Mouse (Mus musculus) heart, embryonic 13.5 days (tissue): ENCODE results near the gene Rps11. TPM values are rescaled to one million over a fixed set of nuclear protein-coding genes. Genes with fewer than 3 reads are reported as not detected.
"Not testable (repeated sequence)": the region's sequence is repeated elsewhere in the genome, so short reads cannot be mapped to it uniquely, and the experiment has no call there.

Experiments
- ATAC-seq: fragments of 200-750 bp; cut with Nextera tagmentation; 2 replicates; pipeline ENCODE4 v1.8.0; 2017; ENCODE audit warnings: moderate TSS enrichment; ENCODE audit not compliant: insufficient number of reproducible peaks, low FRiP score, low TSS enrichment; ENCODE audit errors: extremely low read depth
- H3K27ac ChIP-seq: fragments of 300-500 bp; sonication (generic); replicated peaks from 2 replicates; pipeline ENCODE4 v1.5.1; 2015; ENCODE audit warnings: moderate library complexity, mild to moderate bottlenecking, inconsistent platforms
- H3K27me3 ChIP-seq: fragments of 300-500 bp; sonication (generic); replicated peaks from 2 replicates; pipeline ENCODE4 v1.6.1; 2015; ENCODE audit warnings: mild to moderate bottlenecking, inconsistent platforms
- H3K36me3 ChIP-seq: fragments of 300-500 bp; sonication (generic); 2 replicates; pipeline ENCODE4 v1.6.1; 2015; ENCODE audit warnings: mild to moderate bottlenecking, inconsistent platforms
- H3K4me1 ChIP-seq: fragments of 300-500 bp; sonication (generic); 2 replicates; pipeline ENCODE4 v1.6.1; 2015; ENCODE audit warnings: inconsistent platforms
- H3K4me2 ChIP-seq: fragments of 300-500 bp; sonication (generic); 2 replicates; pipeline ENCODE4 v1.6.1; 2015; ENCODE audit warnings: inconsistent platforms, mild to moderate bottlenecking, moderate library complexity
- H3K4me3 ChIP-seq: fragments of 300-500 bp; sonication (generic); 2 replicates; pipeline ENCODE4 v1.5.1; 2015; ENCODE audit warnings: moderate library complexity, mild to moderate bottlenecking, inconsistent platforms
- H3K9ac ChIP-seq: fragments of 300-500 bp; sonication (generic); 2 replicates; pipeline ENCODE4 v1.6.1; 2015; ENCODE audit warnings: inconsistent platforms, mild to moderate bottlenecking, moderate library complexity
- H3K9me3 ChIP-seq: fragments of 300-500 bp; sonication (generic); 2 replicates; pipeline ENCODE4 v1.6.1; 2016; ENCODE audit warnings: inconsistent platforms
- WGBS: fragments of 180-500 bp; shearing (Covaris S2); methylation state at CpG from one replicate; pipeline ENCODE4 v1.1.7; 2015; ENCODE audit warnings: mixed read lengths; 5-methylcytosine and 5-hydroxymethylcytosine counted together
- polyA plus RNA-seq: library from polyadenylated mRNA; unstranded; fragments of >200 nt; fragmentation: Nextera tagmentation; extraction: Ambion mirVana; gene quantifications from 2 replicates; pipeline ENCODE4 v1.2.1, GENCODE M21; 2015

Rps11 gene
- polyA plus RNA-seq, 1 experiment from 2014 or later, result 982 TPM

DNA sequence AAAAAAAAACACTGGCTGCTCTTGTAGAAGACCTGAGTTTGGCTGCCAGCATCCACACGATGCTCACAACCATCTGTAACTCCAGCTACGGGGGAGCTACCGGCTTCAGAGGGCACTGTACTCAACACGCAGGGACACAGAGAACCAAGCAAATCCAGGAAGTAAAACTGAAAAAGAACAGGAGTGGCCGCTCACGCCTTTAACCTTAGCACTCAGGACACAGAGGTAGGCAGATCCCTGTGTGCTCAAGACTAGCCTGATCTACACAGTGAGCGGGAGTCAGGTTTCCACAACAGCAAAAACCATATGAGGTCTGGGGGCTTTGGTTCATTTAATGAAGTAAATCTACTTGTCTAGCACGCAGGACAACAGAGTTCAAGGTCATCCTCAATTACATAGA lies 18.7 kb downstream of the Rps11 start:
- H3K9ac ChIP-seq, result no peak overlapping the region
- no peak overlapping the region for H3K4me2 ChIP-seq
- ATAC-seq, result no peak
- H3K27me3 ChIP-seq, result no peaks in the 10 kb centered on the region
- 71% methylated on average over 8 of the region's 8 CpGs for WGBS
- H3K9me3 ChIP-seq, result no peaks in the 10 kb centered on the region
- peaks cover 26% of the 10 kb centered on the region for H3K4me1 ChIP-seq
- no peaks in the 10 kb centered on the region for H3K36me3 ChIP-seq
- no peak overlapping the region for H3K4me3 ChIP-seq
- H3K27ac ChIP-seq, result no peak overlapping the region

DNA sequence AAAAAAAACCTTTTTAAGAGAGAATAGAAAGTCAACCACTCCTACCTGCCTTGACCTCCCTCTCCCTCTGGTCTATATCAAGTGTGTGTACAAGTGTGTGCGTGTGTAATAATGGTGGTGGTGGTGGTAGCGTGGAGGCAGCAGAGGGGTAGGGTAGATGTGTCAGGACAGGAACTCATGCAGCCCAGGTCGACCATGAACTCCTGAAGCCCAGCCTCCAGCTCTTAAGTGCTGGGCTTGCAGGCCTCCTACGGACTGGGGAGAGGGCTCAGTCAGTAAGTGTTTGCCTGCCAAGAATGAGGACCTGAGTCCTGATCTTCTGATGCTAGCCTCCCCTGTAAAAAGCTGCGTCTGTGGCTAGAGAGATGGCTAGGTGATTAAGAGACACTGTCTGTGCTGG lies 19.3 kb downstream of the Rps11 start:
- H3K36me3 ChIP-seq, result no peaks in the 10 kb centered on the region
- H3K27me3 ChIP-seq, result no peaks in the 10 kb centered on the region
- H3K4me1 ChIP-seq, result peaks cover 26% of the 10 kb centered on the region
- 62% methylated on average over 5 of the region's 5 CpGs for WGBS
- H3K9me3 ChIP-seq, result no peaks in the 10 kb centered on the region
- H3K9ac ChIP-seq, result no peak overlapping the region
- H3K4me3 ChIP-seq, result no peak overlapping the region
- no peak overlapping the region for H3K27ac ChIP-seq
- H3K4me2 ChIP-seq, result no peak overlapping the region
- ATAC-seq, result no peak

DNA sequence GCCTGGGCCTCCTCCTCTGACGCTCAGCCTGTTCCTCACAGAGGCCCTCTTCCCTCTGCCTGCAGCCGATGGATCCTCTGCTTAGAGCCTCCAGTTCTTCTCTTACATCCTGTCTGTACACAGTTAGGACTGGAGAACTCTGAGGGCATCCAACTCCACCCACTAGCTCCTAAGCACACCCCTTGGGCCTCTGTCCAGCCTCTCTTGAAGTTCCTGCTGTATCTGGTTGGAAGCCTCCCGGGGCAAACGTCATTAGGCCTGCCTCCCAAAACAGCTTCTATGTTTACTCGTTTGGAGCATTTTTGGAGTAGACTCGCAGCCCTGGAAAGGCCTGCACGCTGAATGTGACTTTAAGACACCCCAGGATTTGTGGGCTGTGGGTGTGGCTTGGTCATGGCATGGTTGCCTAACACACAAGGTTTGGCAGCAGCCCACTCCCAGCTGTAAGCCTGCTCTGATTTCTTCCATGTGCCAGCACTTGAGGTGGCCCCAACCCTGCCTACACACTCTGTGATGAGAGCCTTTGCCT lies 20.5 kb downstream of the Rps11 start, which contains the start of gene Fcgrt:
Fcgrt (minus strand) TSS at position 200 of the 529 bp plus-strand sequence.
- Histone ChIP-seq H3K4me3 (peak within 1 kb of the TSS; percentile 43), H3K27me3 (no peaks in the 10 kb centered on the region), H3K9ac (peak within 1 kb of the TSS; percentile 79), H3K9me3 (no peaks in the 10 kb centered on the region), H3K36me3 (peaks cover 6% of the 10 kb centered on the region), H3K4me2 (peak within 1 kb of the TSS; percentile 69), H3K27ac (peak within 1 kb of the TSS; percentile 88), H3K4me1 (peaks cover 26% of the 10 kb centered on the region)
- WGBS, result 32% methylated on average over 7 of the region's 7 CpGs
- ATAC-seq, result peak; percentile 76; the same call in 1 of the 2 replicates

DNA sequence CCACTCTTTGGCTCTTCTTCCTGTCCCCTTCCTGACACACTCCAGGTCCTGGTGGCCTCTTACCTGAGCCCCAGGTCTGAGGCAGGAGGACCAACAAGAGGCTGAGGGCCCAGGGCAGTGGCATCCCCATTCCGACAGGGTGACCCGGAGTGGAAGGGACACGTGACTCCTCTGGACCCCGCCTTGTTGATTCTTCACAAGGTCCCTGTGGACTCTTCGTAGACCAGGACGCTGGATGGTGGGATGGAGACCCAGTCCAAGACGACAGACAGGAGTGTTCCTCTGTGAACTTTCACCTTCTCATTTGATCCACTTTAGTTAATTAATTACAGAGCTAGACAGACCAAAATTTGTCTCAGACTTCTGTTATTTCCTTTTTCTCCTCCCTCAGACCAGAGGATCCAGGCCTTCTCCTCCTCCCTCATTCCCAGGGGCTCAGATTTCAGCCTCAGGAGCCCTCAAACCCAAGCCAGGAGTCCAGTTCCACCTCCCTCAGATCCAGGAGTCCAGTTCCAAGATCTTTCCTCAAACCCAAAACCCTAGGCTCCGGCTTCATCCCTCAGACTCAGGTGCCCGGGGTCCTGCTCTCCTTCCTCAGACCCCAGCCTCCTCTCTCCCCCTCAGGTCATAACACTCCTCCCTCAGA lies 21.2 kb downstream of the Rps11 start:
- Histone ChIP-seq H3K27me3 (no peaks in the 10 kb centered on the region), H3K9me3 (no peaks in the 10 kb centered on the region), H3K27ac (peak overlapping the region; percentile 88), H3K4me3 (peak overlapping the region; percentile 43), H3K9ac (peak overlapping the region; percentile 79), H3K4me2 (peak overlapping the region; percentile 69), H3K4me1 (peaks cover 26% of the 10 kb centered on the region), H3K36me3 (peaks cover 9% of the 10 kb centered on the region)
- WGBS, result 74% methylated on average over 9 of the region's 9 CpGs
- ATAC-seq, result no peak

DNA sequence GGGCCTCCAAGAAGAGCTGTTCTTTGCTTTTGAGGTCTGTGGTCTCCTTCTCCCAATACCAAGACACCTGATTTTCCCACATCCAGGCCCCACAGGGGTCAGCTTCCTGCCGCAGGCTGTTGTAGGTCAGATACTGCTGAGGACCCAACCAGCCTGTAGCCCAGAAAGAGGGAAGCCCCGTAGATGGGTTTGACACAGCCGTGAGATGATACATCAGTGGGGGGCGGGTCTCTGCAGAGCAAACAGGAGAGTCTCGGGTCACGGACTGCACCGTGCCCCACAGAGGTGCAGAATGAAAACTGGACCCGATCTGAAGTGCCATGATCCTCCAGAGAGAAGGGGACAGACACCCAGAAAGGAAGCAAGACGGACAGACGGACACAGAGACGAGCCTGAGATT lies 21.8 kb downstream of the Rps11 start:
- peaks cover 26% of the 10 kb centered on the region for H3K4me1 ChIP-seq
- peak overlapping the region; percentile 69 for H3K4me2 ChIP-seq
- H3K36me3 ChIP-seq, result peaks cover 9% of the 10 kb centered on the region
- H3K9me3 ChIP-seq, result no peaks in the 10 kb centered on the region
- no peak for ATAC-seq
- no peaks in the 10 kb centered on the region for H3K27me3 ChIP-seq
- no peak overlapping the region for H3K27ac ChIP-seq
- H3K9ac ChIP-seq, result peak overlapping the region; percentile 79
- peak overlapping the region; percentile 43; the same call in 1 of the 2 replicates for H3K4me3 ChIP-seq
- WGBS, result 77% methylated on average over 11 of the region's 11 CpGs

DNA sequence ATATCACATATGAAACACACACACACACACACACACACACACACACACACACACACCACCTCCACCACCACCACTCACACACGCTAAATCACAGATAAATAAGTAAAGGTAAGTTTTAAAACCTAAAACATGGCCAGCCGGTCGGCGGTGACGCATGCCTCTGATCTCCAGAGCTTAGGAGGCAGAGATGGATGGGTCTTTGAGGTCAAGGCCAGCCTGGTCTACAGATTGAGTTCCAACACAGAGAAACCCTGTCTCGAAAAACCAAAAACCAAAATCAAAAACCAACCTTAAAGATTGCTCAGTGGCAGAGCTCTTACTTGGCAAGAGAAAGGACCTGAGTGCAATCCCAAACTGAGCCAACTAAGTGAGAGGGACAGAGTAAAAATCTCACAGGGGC lies 24.2 kb downstream of the Rps11 start:
- no peak for ATAC-seq
- H3K27me3 ChIP-seq, result no peaks in the 10 kb centered on the region
- no peak overlapping the region for H3K27ac ChIP-seq
- 81% methylated on average over 6 of the region's 6 CpGs for WGBS
- H3K4me2 ChIP-seq, result no peak overlapping the region
- H3K4me3 ChIP-seq, result no peak overlapping the region
- peaks cover 26% of the 10 kb centered on the region for H3K4me1 ChIP-seq
- H3K9me3 ChIP-seq, result no peaks in the 10 kb centered on the region
- H3K9ac ChIP-seq, result no peak overlapping the region
- H3K36me3 ChIP-seq, result peaks cover 12% of the 10 kb centered on the region

DNA sequence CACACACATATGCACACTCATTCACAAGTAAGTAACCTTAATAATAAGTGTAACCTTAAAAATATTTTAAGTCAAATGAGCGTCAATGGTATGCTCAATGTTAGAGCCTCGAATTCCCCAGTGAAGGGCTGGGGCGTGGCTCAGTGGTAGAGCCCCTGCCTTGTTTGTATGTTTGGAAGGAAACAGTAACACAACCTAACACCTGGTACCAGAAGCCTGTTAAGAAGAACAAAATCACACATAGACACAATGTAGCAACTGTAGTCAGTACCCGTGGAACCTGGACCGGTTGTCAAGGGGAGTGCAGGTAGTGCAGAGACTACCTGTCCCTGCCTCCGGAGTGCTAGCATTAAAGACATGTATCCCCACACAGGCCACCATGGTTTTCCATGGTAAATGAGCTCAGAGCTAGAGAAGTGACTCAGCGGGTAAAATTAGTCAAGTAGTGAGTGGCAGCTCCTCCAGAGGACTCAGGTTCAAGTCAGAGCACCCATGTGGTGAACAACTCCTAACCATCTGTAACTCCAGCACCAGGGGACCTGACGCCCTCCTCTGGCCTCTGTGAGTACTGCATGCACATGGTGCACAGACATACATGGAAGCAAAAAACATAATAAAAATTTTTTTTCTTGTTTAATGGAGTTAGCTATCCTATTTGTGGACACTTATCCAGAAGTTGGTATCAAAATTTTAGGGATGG lies 25.5 kb downstream of the Rps11 start:
- Histone ChIP-seq H3K27ac (no peak overlapping the region), H3K4me2 (no peak overlapping the region), H3K4me3 (no peak overlapping the region), H3K9me3 (no peaks in the 10 kb centered on the region), H3K36me3 (peaks cover 12% of the 10 kb centered on the region), H3K27me3 (no peaks in the 10 kb centered on the region), H3K9ac (no peak overlapping the region), H3K4me1 (peaks cover 19% of the 10 kb centered on the region)
- ATAC-seq, result no peak
- WGBS, result 84% methylated on average over 8 of the region's 8 CpGs

DNA sequence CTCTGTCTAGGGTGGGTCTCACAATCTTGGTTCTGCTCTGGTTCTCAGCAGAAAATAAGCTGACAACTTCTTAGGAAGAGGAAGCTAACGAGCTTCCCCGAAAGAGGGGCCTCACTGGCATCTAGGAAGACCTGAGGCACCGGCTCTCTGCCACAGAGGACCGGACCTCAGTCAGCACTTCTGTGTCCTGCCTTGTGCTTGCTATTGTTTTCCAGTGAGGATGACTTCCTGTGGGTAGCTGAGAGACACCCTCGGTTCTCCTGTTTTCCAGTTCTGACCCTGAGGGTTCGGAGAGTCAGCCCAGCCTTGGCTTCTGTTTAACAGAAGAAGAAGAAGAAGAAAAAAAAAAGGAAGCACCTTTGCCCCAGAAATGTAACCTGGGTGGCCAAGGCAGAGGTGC lies 26.8 kb downstream of the Rps11 start:
- no peaks in the 10 kb centered on the region for H3K9me3 ChIP-seq
- peaks cover 17% of the 10 kb centered on the region for H3K4me1 ChIP-seq
- H3K27ac ChIP-seq, result no peak overlapping the region
- 48% methylated on average over 6 of the region's 6 CpGs for WGBS
- peak overlapping the region; percentile 50; the same call in 1 of the 2 replicates for H3K9ac ChIP-seq
- no peaks in the 10 kb centered on the region for H3K27me3 ChIP-seq
- no peak overlapping the region for H3K4me2 ChIP-seq
- ATAC-seq, result no peak
- peaks cover 12% of the 10 kb centered on the region for H3K36me3 ChIP-seq
- H3K4me3 ChIP-seq, result no peak overlapping the region

DNA sequence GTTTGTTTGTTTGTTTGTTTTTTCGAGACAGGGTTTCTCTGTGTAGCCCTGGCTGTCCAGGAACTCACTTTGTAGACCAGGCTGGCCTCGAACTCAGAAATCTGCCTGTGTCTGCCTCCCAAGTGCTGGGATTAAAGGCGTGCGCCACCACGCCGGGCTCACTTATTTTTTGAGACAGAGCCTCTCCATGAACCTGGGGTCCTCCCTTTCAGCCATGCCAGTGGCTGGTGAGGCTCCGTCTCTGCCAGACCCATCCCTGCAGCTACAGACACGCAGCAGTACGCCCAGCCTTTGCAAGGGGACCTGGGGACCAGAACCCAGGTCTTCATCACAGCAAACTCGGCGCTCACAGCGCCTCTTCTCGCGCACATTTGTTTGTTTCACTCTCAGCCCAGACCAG lies 28.3 kb downstream of the Rps11 start:
- not testable (repeated sequence) for H3K27ac ChIP-seq, H3K9ac ChIP-seq, H3K27me3 ChIP-seq, H3K9me3 ChIP-seq, ATAC-seq, H3K4me3 ChIP-seq, H3K4me2 ChIP-seq
- 92% methylated on average over 14 of the region's 14 CpGs for WGBS
- Histone ChIP-seq H3K4me1 (peaks cover 16% of the 10 kb centered on the region), H3K36me3 (peaks cover 12% of the 10 kb centered on the region)

DNA sequence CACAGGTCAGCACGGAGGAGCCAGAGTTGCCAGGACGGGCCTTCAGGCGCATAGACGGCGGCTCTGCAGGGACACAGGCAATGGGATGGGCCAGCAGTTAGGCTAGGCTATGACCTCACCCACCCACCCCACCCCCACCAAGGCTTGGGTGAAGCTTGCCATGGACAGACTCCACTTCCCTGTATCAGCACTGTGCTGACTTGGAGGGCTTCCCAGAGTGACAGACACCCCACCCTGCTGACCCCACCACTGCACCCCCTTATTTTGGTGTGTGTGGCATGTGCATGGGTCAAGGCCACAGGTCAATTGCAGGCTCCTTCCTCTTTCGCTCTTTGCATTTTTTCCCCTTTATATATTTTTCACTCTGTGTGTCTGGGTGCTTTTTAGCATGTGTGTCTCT lies 28.9 kb downstream of the Rps11 start:
- Histone ChIP-seq H3K4me3 (no peak overlapping the region), H3K27me3 (no peaks in the 10 kb centered on the region), H3K9ac (no peak overlapping the region), H3K4me1 (peaks cover 22% of the 10 kb centered on the region), H3K4me2 (no peak overlapping the region), H3K27ac (no peak overlapping the region), H3K36me3 (peaks cover 14% of the 10 kb centered on the region), H3K9me3 (no peaks in the 10 kb centered on the region)
- ATAC-seq, result no peak
- 76% methylated on average over 6 of the region's 6 CpGs for WGBS

DNA sequence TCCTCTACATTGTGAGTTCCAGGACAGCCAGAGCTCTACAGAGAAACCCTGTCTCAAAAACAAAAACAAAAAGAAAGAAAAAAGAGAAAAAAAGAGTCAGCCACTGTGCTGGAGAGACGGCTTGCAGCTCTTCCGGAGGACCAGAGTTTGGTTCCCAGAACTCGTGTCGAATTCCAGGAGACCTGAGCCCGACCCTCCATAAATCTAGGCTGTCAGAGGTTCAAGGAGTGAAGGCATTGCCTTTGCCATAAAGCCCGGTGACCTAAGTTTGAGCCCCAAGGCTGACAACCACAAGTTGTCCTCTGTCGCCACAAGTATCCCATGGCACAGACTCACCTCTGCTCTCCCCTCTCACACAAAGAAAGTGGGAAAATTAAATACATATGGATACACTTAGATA lies 30.1 kb downstream of the Rps11 start:
- Histone ChIP-seq H3K36me3 (peaks cover 21% of the 10 kb centered on the region), H3K27me3 (no peaks in the 10 kb centered on the region), H3K9ac (no peak overlapping the region), H3K27ac (no peak overlapping the region), H3K9me3 (no peaks in the 10 kb centered on the region), H3K4me3 (no peak overlapping the region), H3K4me1 (peaks cover 28% of the 10 kb centered on the region), H3K4me2 (no peak overlapping the region)
- WGBS, result 59% methylated on average over 7 of the region's 7 CpGs
- ATAC-seq, result no peak
